In the genomic region with DNA sequence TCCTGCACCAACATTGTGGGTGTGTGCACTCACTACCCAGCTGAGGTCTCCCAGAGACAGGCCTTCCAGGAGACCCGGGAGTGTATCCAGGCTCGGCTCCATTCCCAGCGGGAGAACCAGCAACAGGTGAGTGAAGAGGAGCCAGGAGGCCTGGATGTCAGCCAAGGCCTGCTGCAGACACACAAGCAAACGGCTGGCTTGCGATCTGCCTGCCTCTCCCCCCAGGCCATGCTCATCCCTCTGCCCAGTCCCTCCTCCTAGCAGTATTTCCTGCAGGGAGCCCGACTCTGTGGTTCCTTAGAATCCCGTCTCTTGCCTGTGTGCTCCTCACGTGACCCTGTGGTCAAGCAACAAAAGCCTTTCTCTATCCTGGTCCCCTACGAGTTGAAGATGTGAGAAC, we compare ENCODE assay signal across 9 mouse cellular contexts.
DNase-seq lines count a peak whose midpoint lies in the region; ATAC-seq and TF ChIP-seq lines count a peak whose summit lies in the region.
"Had no signal": no experiment of that assay in that cellular context is flagged by ENCODE, and none has a peak within 500 bp of the region (broad histone marks: within the 10 kb centered on the region; RNA-seq: fewer than 3 reads in every experiment).

No protein-coding gene starts in this region.

- intact Hi-C loops in heart, postnatal 25 days (cut with DNase I): no loop called here

- peak; percentile 41 for DNase-seq in hindbrain, postnatal 0 days (ENCODE audit: low spot score)
- DNase-seq in adrenal gland, adult 8-10 months: peak; percentile 21
- peak; percentile 69 to 78 for DNase-seq in cerebellum, postnatal 10 days
- DNase-seq in heart, postnatal 25 days (ENCODE audit: low spot score): peak; percentile 23
- no peak for DNase-seq in embryo, embryonic 10.5 days (ENCODE audit: low spot score)
- DNase-seq in thymus, adult 2 months: no peak

- 26% methylated on average over 9 of the region's 9 CpGs for WGBS in hindbrain, postnatal 0 days
- 44% methylated on average over 9 of the region's 9 CpGs for WGBS in hindbrain, embryonic 13.5 days
- WGBS in thymus, adult 2 months: 78% methylated on average over 9 of the region's 9 CpGs

- no peak overlapping the region for H3K27ac ChIP-seq in hindbrain, postnatal 0 days
- H3K27ac ChIP-seq in hindbrain, embryonic 13.5 days: no peak overlapping the region
- no peak overlapping the region for H3K27ac ChIP-seq in thymus, adult 2 months (ENCODE audit: control insufficient read depth, insufficient read depth, low read length)
- H3K27ac ChIP-seq: midbrain, embryonic 12.5 days had no signal

- no peak for ATAC-seq in hindbrain, postnatal 0 days
- ATAC-seq in hindbrain, embryonic 13.5 days (ENCODE audit: low FRiP score): no peak
- no peak for ATAC-seq in megakaryocyte progenitor cell, adult 5-6 weeks (replicated peaks; ENCODE audit: poor library complexity)

- H3K9me3 ChIP-seq in hindbrain, postnatal 0 days (ENCODE audit: low read length): no peaks in the 10 kb centered on the region
- H3K9me3 ChIP-seq in hindbrain, embryonic 13.5 days: no peaks in the 10 kb centered on the region
- H3K9me3 ChIP-seq: midbrain, embryonic 12.5 days had no signal

- H3K4me1 ChIP-seq in hindbrain, postnatal 0 days (ENCODE audit: insufficient read depth, low read length): peaks cover 12% of the 10 kb centered on the region
- H3K4me1 ChIP-seq in hindbrain, embryonic 13.5 days (replicated peaks): peaks cover 27% of the 10 kb centered on the region
- no peaks in the 10 kb centered on the region for H3K4me1 ChIP-seq in thymus, adult 2 months (replicated peaks; ENCODE audit: control insufficient read depth, insufficient read depth, low read length)

- no peak for TF ChIP-seq POLR2A in thymus, adult 2 months (IDR thresholded peaks at IDR 0.05; ENCODE audit: control insufficient read depth, extremely low read depth, insufficient read depth, low read length, poor library complexity)

- H3K4me2 ChIP-seq in hindbrain, postnatal 0 days (ENCODE audit: low read depth, low read length): no peak overlapping the region
- no peak overlapping the region for H3K4me2 ChIP-seq in hindbrain, embryonic 13.5 days
- H3K4me2 ChIP-seq: midbrain, embryonic 12.5 days had no signal

- no peak for TF ChIP-seq CTCF in hindbrain, postnatal 0 days (IDR thresholded peaks at IDR 0.05; ENCODE audit: low read depth)
- TF ChIP-seq CTCF in thymus, adult 2 months (IDR thresholded peaks at IDR 0.05; ENCODE audit: borderline replicate concordance, control insufficient read depth, extremely low read depth, insufficient read depth, low read length, poor library complexity): no peak

- H3K9ac ChIP-seq in hindbrain, postnatal 0 days (replicated peaks; ENCODE audit: low read length): no peak overlapping the region
- H3K9ac ChIP-seq in hindbrain, embryonic 13.5 days: no peak overlapping the region
- H3K9ac ChIP-seq: midbrain, embryonic 12.5 days had no signal

- H3K27me3 ChIP-seq in hindbrain, postnatal 0 days (ENCODE audit: insufficient read depth, low read length): no peaks in the 10 kb centered on the region
- no peaks in the 10 kb centered on the region for H3K27me3 ChIP-seq in hindbrain, embryonic 13.5 days
- H3K27me3 ChIP-seq in thymus, adult 2 months (ENCODE audit: control insufficient read depth, insufficient read depth, low read length): no peaks in the 10 kb centered on the region
- H3K27me3 ChIP-seq: midbrain, embryonic 12.5 days had no signal

- no peaks in the 10 kb centered on the region; the same call in 1 of the 2 replicates for H3K36me3 ChIP-seq in hindbrain, postnatal 0 days (ENCODE audit: insufficient read depth, low read length)
- peaks cover 22% of the 10 kb centered on the region for H3K36me3 ChIP-seq in hindbrain, embryonic 13.5 days
- no peaks in the 10 kb centered on the region for H3K36me3 ChIP-seq in thymus, adult 2 months (ENCODE audit: control insufficient read depth, insufficient read depth, low read length)
- H3K36me3 ChIP-seq: midbrain, embryonic 12.5 days had no signal

- no peak overlapping the region for H3K4me3 ChIP-seq in hindbrain, postnatal 0 days (ENCODE audit: low read length)
- no peak overlapping the region for H3K4me3 ChIP-seq in hindbrain, embryonic 13.5 days
- no peak overlapping the region for H3K4me3 ChIP-seq in thymus, adult 2 months (ENCODE audit: control insufficient read depth, insufficient read depth, low read length)
- H3K4me3 ChIP-seq: midbrain, embryonic 12.5 days had no signal

Comparison
In these comparisons a context has a peak if more than half of its experiments do, and no peak if none do; other contexts are left out.
1. DNase-seq: peak in hindbrain, postnatal 0 days (single experiment), adrenal gland, adult 8-10 months (single experiment), cerebellum, postnatal 10 days (2 of 2) and heart, postnatal 25 days (single experiment); none in embryo, embryonic 10.5 days (single experiment) and thymus, adult 2 months (single experiment).